Mouse (Mus musculus) adrenal gland, adult 18-20 months (tissue): ENCODE measurements around the gene Osbpl3. TPM values are rescaled to one million over a fixed set of nuclear protein-coding genes. Genes with fewer than 3 reads are reported as not detected.

Experiments
- DNase-seq, 2 experiments: peaks; one replicate each; pipeline ENCODE4 v3.0.0; 2021 to 2022; ENCODE audit warnings: low spot score in 2 of 2
- total RNA-seq, 2 experiments: library from RNA; stranded (reverse); gene quantifications; 1 replicate in 1 of 2; 2 replicates in 1 of 2; pipeline ENCODE4 v1.2.3; 2021

Gene Osbpl3
- total RNA-seq, 2 experiments from 2014 or later = 34.5 to 36.3 TPM

DNA sequence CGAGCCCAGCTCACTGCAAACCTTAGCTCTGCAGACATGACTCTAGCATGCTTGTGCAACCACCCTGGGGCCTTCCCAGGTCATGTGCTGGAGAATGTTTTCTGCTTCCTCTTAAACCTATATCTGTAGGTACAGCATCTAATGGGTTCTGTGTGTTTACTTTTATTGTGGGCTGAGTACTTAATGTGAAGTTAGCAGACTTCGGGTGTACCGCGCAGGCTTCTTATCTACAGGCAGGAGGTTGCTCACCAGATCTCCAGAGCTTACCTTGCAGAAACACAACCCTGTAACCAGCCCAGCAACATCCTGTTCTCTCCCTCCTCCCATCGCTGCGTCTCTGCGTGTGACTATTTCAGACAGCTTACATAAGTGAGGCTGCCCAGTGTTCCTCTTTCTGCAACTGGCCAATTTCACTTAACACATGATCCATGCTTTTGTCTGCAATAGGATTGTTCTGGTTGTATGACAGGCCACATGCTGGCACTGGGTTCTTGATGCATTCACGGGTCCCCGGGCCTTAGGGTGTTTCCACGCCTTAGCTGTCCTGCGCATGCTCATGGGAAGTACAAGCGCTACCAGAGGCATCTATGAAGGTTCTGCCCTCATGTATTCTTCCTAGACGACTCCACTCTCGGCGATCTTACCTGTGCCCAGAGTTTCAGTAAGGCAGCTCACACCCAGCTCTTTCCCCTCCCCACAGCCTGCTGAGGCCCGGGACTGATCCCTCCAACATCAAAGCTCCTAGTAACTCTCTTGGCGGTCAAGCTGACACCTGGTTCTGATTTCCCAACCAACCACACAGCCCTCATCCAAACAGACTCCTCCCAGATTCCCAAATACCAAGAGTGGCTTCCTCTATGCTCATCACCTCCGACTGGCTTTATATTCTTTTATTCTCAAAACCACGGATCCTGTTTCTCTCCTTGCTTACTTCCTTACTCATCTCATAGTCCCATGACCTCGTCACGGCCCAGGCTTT is 78.0 kb downstream of the Osbpl3 start:
- DNase-seq = no peak

DNA sequence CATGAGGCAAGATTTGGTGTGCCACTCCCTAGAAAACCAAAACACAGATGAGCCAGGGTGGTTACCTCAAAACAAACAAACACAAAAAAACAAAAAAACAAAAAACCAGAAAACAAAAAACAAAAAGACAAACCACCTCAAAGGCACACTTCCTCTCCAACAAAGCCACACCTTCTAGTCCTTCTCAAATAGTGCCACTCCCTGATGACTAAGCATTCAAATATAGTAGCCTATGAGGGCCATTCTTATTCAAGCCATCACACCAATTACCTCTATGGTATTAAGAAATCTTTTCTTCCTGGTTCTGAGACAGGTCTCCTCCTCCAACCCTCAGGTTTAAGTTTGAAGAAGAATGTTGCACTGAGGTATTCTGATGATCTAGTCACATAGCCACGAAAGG is 79.3 kb downstream of the Osbpl3 start:
- no peak for DNase-seq

DNA sequence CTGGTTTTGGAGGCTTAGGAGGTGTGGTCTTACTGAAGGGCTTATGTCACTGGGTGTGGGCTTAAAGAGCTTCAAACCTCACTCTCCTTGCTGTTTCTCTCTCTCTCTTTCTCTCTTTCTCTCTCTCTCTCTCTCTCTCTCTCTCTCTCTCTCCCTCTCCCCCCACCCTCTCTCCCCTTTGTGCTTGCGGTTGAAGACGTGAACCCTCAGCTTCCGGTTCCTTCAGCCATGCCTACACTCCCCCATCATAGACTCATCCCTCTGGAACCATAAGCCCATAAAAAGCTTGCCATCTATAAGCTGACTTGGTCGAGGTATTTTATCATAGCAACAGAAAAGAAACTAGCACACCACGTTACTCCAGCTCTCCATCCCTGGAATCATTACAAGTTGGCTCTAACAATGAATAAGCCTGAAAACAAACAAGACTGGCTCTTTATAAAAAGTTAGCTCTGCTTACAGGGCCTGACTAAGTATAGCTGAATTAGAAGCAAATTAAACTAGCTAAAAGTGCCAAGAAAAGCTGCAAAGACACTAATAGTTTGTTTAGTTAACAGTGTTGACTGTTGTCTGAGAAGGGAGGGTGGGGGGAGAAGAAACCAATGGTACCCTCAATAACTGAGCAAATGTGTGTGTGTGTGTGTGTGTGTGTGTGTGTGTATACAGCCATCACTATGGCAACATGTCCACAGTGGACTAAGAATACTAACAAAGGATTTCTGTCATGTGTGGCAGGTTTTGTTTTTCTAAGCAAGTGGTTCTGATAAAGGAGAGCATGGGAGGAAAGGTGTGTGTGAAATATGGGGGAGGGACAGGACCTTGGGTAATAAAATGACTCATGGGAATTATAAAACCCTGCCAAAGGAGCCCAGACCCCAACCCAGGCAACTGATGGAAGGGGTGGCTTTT is 83.2 kb downstream of the Osbpl3 start:
- no peak for DNase-seq

DNA sequence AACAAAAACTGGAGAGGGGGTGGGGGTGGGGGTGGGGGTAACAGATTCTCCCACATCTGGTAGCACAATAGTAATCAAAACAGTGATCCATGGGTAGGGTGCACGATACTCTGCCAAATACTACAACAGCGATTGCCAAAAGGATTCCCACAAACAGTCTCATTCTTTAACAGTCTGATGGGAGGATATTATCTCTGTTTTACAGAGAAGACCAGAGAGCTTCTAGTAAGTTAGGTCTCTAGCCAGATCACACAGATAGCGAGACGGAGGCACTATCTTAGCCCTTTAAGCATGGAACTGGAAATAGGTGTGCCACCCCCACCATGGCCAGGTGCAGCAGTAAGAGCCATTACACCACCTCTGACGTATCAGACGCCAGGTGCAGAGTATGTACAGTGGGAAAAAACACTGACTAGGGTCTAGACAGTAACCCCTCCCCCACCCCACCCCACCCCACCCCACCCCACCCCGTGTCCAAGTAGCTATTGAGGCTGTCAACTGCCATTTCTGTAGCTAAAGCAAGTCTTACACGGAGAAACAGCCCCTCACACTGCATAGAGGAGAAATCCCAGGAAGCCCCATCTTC is 84.4 kb downstream of the Osbpl3 start:
- no peak for DNase-seq

DNA sequence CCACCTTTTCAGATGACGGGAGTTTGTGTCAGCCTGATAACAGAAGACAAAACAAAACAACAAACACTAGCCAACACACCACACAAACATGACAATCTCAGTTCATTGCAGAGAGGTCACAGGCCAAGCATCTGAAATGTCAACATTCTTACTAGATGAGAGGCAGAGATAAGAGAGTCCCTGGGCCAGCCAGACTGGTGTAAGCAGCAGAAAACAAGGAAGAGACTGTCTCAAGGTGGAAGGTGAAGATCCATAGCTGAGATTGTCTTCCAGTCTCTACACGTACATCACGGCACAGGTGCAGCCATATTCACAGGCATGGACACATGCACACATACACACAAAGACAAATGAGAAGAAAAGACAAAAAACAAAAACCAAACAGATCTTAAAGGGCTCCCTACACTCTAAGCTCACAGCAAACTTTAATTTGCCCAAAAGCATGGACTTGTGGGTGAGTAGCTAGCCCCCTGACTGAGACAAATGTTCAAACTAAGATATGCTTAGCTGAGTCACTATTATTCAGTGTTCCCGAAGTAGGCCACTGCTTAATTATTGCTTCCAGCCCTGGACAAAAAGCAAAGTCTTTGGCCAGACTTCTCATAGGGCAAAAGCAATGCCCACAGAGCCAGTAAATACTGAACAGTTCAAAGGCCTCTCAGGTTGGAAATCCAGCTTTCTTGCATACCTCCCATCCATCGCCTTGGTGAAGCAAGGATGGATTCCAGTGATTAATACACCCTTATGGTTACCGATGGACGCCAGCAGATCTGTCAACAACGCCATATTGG is 87.3 kb downstream of the Osbpl3 start:
- DNase-seq = no peak

DNA sequence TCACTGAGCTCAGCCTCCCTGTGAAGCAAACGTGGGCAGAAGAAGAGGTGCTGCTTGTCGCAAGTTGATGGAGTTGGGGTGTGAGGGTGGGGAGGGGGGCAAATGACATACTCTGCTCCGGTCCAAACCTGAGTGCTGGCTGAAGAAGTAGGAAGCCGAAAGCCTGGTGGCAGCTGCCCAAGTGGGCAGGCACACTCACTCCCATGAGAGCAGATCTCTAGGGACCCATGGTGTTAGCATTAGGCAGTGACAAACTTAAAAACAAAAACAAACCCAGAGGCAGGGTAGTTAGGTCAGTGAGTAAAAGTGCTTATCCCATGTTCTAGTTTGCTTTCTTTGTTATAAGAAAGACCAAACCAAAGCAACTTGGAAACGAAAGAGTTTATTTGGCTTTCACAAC is 88.2 kb downstream of the Osbpl3 start:
- DNase-seq = no peak

DNA sequence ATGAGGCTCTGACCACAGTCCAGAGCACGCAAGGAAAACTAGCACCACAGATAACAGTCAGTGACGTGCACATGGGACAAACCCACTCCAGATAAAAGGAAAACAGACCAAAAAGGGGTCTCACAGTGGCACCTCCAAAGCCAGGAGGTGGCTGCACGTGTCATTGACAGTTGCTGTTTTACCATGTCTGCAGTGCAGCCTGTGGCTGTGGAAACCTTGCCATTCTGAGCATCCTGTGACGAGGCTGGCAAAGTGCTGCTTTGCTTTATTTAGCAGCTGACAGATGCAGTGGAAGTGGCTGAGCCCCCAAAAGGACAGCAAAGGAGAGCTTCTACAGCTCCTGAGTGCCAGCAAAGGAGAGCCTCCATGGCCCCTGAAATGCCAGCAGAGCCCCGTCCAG is 89.3 kb downstream of the Osbpl3 start:
- DNase-seq = no peak

DNA sequence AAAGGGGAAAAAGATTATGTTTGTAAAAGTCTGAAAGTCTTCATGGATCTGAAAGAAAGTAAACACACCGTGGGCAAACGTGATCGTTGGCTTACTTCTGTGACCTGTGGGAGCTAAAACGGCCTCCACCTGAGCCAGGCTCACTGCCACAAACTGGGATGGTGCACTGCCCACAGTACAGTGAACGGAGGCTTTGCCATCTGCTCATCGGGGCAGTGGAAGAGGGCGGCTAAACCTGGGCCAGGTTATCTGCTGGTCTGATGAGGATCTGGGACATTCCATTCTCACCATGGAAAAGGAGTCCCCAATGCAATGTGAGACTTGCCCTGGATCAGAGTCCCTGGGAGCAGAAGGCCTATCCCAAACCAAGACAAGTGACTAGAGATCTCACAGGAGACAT is 89.7 kb downstream of the Osbpl3 start:
- DNase-seq = no peak

DNA sequence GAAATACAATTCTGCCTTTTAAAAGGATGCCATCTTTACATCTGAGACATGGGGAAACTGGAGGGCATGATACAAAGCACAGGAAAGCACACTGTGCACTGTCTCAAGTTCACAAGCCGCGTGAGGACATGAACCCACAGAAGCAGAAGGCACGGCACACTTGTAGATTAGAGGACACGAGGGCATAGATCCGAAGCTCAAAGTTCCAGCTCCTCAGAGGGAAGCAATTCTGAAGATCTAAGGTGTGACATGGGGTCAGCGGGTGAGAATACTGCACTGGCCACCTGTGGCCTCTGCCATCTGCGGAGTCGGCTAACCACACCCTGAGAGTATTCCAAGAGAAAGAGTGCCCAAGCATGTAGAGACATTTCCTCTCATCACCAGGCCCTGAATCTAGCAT is 91.6 kb downstream of the Osbpl3 start:
- no peak for DNase-seq

DNA sequence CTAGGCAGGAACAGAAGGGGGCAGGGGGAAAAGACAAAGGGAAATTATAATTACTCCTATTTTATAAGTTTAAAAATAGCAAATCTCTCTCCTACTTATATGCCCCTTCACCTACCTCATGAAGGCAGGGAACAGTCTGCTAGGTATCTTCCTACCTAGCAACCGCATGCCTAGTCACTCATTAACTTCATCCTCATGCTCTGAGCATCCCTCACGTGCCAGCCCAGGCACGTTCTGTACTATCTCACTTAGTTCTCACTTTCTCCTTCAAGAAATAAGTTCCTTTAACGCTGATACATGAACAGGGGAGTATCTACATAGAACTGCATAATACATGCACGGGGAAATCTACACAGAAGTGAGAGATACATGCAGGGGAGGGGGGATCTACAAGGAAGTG is 92.6 kb downstream of the Osbpl3 start:
- no peak for DNase-seq

DNA sequence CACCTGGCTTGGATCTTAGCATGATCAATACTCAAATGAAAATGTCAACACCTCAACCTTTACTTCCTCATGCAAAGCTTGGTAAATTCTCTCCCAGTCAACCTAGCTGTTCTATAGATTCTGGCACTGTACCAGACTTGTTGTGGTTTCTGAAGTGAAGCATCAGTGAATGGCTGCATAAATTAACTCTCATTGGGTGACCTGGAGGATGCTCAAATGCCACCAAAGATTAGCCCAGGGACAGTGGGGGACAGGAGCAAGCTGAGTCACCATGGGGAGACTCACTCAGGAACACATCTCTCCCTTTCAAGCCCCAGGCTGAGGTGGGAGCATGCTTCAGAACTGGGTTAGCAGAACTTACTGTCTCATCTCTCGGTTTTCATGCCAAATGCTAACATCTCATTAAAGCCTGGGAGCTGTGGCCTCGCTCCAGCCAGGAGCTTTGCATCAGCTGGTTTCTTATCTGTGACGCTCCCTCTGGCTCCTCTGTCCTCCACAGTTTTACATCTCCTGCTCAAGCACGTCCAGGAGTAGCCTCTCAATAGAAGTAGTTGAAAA is 93.2 kb downstream of the Osbpl3 start:
- DNase-seq = no peak

DNA sequence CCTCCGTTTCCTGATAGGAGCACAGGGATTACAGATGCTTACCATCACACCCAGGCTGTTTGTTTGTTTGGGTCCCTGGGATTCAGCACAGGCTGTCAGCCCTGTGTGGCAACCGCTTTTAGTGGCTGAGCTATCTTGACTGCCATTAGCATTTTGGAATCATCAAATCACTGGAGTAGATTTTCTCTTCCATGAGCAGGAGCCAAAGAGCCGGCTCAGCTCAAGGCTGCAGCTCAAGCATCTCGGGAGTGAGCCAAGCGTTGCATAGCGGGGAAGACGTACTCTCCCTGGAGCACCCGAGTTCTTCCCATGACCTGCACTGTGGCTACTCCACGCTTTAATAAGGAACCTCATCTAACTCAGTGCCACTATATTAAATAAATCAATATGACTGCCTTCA is 93.8 kb downstream of the Osbpl3 start:
- DNase-seq = no peak

DNA sequence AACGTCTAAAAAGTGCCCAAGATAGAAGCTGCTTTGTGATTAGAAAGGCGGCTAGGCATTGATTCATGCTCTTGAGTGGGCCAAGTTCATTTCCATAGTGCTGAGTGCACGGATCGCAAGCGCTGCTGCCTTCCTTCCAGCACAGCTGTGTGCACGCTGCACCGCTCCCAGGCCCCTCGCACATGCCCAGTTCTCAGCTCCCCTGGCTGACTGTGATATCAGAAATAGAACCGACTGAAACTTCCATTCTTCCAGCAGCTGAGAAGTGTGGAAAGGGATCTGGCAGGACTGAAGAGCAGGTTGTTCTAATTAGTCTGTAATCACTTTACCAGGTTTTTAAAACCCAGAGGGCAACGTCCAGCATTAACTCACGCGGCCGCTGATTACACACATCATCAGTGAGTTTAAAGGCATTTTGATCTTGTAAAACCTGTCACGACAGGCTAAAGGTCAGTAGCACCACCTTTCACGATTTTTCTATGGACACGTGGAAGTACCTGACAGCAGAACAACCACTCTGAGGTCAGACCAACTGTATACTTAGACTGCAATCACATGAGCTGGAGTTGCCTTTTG is 97.8 kb downstream of the Osbpl3 start:
- DNase-seq = no peak

DNA sequence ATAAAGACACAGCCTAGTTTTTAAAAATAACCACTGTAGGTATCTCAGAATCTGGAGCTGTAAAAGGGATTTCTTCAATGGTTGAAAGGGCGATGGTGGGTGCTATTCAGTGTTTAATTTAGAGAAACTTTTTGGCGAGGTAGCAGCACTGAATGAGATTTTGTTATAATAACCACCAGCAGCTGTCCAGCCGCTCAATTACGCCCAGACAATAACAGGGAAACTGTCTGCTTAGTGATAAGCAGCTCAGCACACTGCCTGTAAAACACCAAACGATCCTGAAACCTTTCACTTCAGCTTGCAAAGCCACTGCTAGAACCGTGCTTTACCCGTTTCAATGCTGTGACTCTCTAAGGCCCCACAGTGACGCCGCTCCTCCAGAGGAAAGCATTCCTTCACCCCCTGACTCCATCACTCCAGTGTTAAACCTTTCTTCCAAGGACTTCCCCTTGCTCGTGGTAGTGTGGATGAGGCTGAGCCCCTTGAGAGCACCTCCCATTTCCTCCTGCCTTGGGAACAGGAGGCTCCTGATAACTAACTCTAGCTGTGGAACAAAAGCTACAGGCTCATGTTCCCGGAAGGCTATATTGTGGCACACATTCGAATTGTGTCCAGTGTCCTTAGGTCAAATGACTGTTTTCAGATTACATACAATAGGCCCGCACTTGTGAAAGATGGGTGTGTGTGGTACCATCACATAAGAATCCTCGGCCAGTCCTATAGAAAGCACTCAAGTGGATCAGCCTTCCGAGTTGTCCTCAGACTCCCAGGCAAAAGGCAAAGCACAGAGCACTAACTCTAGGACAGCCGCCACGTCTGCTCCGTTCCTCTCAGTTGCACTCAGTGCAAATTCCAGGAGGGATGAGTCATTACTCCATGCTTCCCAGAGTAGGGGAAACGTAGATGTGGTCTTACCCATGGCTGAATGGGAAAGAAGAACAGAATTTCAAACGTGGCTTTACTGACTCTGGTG is 101.0 kb downstream of the Osbpl3 start:
- DNase-seq = peak in 1 of 2 experiments; percentile 36

DNA sequence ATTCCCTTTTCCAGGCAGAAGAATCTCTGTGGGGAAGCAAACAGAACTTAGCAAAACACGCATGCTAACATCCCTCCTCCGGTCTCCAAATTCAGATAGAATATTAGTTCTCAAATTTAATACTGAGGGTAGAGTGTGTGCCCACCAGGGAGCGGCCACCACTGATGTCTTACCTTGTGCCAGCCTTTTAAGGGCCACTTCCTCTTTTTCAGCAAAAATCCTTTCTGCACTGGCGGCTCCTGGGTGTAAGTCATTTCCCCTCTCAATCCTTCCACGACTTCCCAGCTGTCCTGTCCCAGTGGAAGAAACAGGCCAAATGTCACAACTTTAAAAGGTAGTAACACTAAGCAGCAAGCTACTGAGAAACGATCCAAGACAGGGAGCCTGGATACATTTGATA is 103.2 kb downstream of the Osbpl3 start:
- no peak for DNase-seq

DNA sequence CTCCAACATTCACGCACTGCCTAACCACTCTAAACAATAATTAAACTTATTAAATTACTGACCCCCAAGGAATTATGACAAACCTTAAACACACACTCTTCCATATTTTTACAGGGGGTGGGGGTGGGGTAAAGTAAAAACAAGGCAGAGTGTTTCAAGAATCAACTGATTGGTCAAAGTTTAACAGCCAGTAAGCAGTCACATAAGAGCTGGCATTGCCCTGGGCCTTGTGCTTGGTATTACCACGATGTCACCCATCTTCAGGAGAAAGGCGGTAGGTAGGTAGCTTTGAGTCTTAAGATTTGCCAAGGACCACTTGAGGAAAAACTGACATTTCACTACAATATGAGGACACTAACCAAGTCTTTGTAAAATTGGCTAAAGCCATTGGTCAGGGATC is 105.1 kb downstream of the Osbpl3 start:
- no peak for DNase-seq

DNA sequence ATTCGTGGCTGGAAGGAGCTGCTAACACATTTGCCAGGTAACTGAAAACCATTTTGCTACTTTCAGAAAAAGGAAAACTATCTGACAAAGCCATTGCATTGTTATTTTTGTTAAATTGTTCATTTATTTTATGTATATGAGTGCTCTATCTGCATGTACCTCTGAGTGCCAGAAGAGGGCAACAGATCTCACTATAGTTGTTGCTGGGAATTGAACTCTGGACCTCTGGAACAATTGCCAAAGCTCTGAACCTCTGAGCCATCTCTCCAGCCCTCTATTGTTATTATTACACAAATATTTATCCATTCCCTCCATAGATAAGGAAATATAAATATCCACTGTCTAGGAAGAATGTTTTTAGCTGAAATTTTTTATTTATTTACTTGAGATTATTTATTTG is 107.4 kb downstream of the Osbpl3 start:
- DNase-seq = no peak

DNA sequence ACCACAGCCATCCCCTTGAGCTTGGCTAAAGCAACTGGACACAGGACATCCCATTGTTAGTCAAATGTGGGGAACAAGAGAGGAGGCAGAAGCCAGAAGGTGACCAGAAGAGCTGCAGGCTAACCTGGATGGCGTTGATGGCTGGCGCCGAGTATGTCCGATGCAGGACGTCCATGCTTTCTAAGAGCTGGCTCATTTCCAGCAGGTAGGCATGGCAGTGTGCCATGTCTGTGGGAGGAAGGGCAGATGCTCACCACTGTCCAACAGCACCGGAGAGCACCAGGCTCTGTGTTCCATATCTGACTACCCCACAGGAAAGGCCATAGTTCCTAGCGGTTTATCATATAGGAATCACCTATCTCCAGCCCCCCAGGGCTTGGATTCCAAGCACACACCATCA is 109.8 kb downstream of the Osbpl3 start:
- no peak for DNase-seq
